Mouse (Mus musculus) kidney, embryonic 16.5 days (tissue): Measurements from ENCODE around the gene Traf6. TPM values are rescaled to one million over a fixed set of nuclear protein-coding genes. Genes with fewer than 3 reads are reported as not detected.

ENCODE experiments used
- ATAC-seq: fragments of 200-750 bp; cut with Nextera tagmentation; 2 replicates; pipeline ENCODE4 v1.8.0; 2017; ENCODE audit warnings: moderate TSS enrichment; ENCODE audit not compliant: low FRiP score, low TSS enrichment
- H3K27ac ChIP-seq: fragments of 300-500 bp; sonication (generic); 2 replicates; pipeline ENCODE4 v1.5.1; 2014; ENCODE audit warnings: low read length
- H3K27me3 ChIP-seq: fragments of 300-500 bp; sonication (generic); 2 replicates; pipeline ENCODE4 v1.6.1; 2014; ENCODE audit warnings: low read length, control low read depth, mixed read lengths; ENCODE audit not compliant: insufficient read depth
- H3K36me3 ChIP-seq: fragments of 300-500 bp; sonication (generic); 2 replicates; pipeline ENCODE4 v1.6.1; 2014; ENCODE audit warnings: low read length, control low read depth, mixed read lengths; ENCODE audit not compliant: insufficient read depth
- H3K4me1 ChIP-seq: fragments of 300-500 bp; sonication (generic); 2 replicates; pipeline ENCODE4 v1.6.1; 2014; ENCODE audit warnings: low read length, control low read depth, mixed read lengths; ENCODE audit not compliant: insufficient read depth
- H3K4me2 ChIP-seq: fragments of 300-500 bp; sonication (generic); replicated peaks from 2 replicates; pipeline ENCODE4 v1.6.1; 2014; ENCODE audit warnings: low read depth, low read length
- H3K4me3 ChIP-seq: fragments of 300-500 bp; sonication (generic); 2 replicates; pipeline ENCODE4 v1.5.1; 2014; ENCODE audit warnings: mild to moderate bottlenecking, low read length
- H3K9ac ChIP-seq: fragments of 300-500 bp; sonication (generic); replicated peaks from 2 replicates; pipeline ENCODE4 v1.6.1; 2014; ENCODE audit warnings: low read length
- H3K9me3 ChIP-seq: fragments of 300-500 bp; sonication (generic); 2 replicates; pipeline ENCODE4 v1.6.1; 2016; ENCODE audit warnings: low read length, control low read depth
- WGBS: fragments of 180-500 bp; shearing (Covaris S2); extraction: QIAGEN DNeasy Blood & Tissue Kit; methylation state at CpG from one replicate; pipeline ENCODE4 v1.1.7; 2014; 5-methylcytosine and 5-hydroxymethylcytosine counted together
- polyA plus RNA-seq: library from polyadenylated mRNA; unstranded; fragments of >200 nt; fragmentation: Nextera tagmentation; extraction: Ambion mirVana; gene quantifications from 2 replicates; pipeline ENCODE4 v1.2.1, GENCODE M21; 2015

Gene Traf6
- polyA plus RNA-seq, 1 experiment from 2014 or later = 10.4 TPM

GRCm38 (mm10) chr2:101722370-101723332, 44.4 kb downstream of the Traf6 start:
- H3K9ac ChIP-seq = no peak overlapping the region
- peak overlapping the region; percentile 9; the same call in 1 of the 2 replicates for H3K27ac ChIP-seq
- peaks cover 24% of the 10 kb centered on the region for H3K36me3 ChIP-seq
- H3K9me3 ChIP-seq = no peaks in the 10 kb centered on the region
- H3K4me1 ChIP-seq = no peaks in the 10 kb centered on the region
- peak; percentile 37; the same call in 1 of the 2 replicates for ATAC-seq
- no peaks in the 10 kb centered on the region for H3K27me3 ChIP-seq
- no peak overlapping the region for H3K4me3 ChIP-seq
- H3K4me2 ChIP-seq = no peak overlapping the region
- WGBS = 59% methylated on average over 8 of the region's 8 CpGs

- Histone ChIP-seq H3K4me3 (no peak overlapping the region), H3K9ac (no peak overlapping the region), H3K4me1 (no peaks in the 10 kb centered on the region), H3K36me3 (peaks cover 24% of the 10 kb centered on the region), H3K27ac (no peak overlapping the region), H3K27me3 (no peaks in the 10 kb centered on the region), H3K4me2 (no peak overlapping the region), H3K9me3 (no peaks in the 10 kb centered on the region)
- no peak for ATAC-seq
- WGBS = 72% methylated on average over 10 of the region's 10 CpGs
Observed at GRCm38 (mm10) chr2:101723333-101723881, 45.2 kb downstream of the Traf6 start.

GRCm38 (mm10) chr2:101727787-101728186, 49.6 kb downstream of the Traf6 start:
- Histone ChIP-seq H3K27ac (no peak overlapping the region), H3K27me3 (no peaks in the 10 kb centered on the region), H3K9me3 (no peaks in the 10 kb centered on the region), H3K9ac (no peak overlapping the region), H3K36me3 (peaks cover 26% of the 10 kb centered on the region), H3K4me3 (no peak overlapping the region), H3K4me2 (no peak overlapping the region), H3K4me1 (no peaks in the 10 kb centered on the region)
- no peak for ATAC-seq

- ATAC-seq = no peak
- Histone ChIP-seq H3K9me3 (no peaks in the 10 kb centered on the region), H3K4me1 (no peaks in the 10 kb centered on the region), H3K9ac (no peak overlapping the region), H3K36me3 (peaks cover 32% of the 10 kb centered on the region), H3K27ac (no peak overlapping the region), H3K4me3 (no peak overlapping the region), H3K27me3 (no peaks in the 10 kb centered on the region), H3K4me2 (no peak overlapping the region)
- 65% methylated on average over 1 of the region's 1 CpGs for WGBS
Observed at GRCm38 (mm10) chr2:101729472-101729871, 51.2 kb downstream of the Traf6 start.

GRCm38 (mm10) chr2:101730972-101731371, 52.7 kb downstream of the Traf6 start:
- H3K9ac ChIP-seq = no peak overlapping the region
- no peak overlapping the region for H3K4me2 ChIP-seq
- H3K36me3 ChIP-seq = peaks cover 37% of the 10 kb centered on the region
- H3K27ac ChIP-seq = no peak overlapping the region
- no peak for ATAC-seq
- no peaks in the 10 kb centered on the region for H3K27me3 ChIP-seq
- no peaks in the 10 kb centered on the region for H3K4me1 ChIP-seq
- H3K9me3 ChIP-seq = no peaks in the 10 kb centered on the region
- no peak overlapping the region for H3K4me3 ChIP-seq

- H3K27ac ChIP-seq = no peak overlapping the region
- peaks cover 37% of the 10 kb centered on the region for H3K36me3 ChIP-seq
- no peaks in the 10 kb centered on the region for H3K27me3 ChIP-seq
- WGBS = 93% methylated on average over 10 of the region's 10 CpGs
- H3K9ac ChIP-seq = no peak overlapping the region
- H3K4me2 ChIP-seq = no peak overlapping the region
- H3K9me3 ChIP-seq = no peaks in the 10 kb centered on the region
- H3K4me1 ChIP-seq = no peaks in the 10 kb centered on the region
- no peak for ATAC-seq
- no peak overlapping the region for H3K4me3 ChIP-seq
Observed at GRCm38 (mm10) chr2:101732777-101733210, 54.6 kb downstream of the Traf6 start.

- peaks cover 34% of the 10 kb centered on the region for H3K36me3 ChIP-seq
- 61% methylated on average over 3 of the region's 3 CpGs for WGBS
- H3K9me3 ChIP-seq = no peaks in the 10 kb centered on the region
- no peak overlapping the region for H3K4me2 ChIP-seq
- H3K27ac ChIP-seq = no peak overlapping the region
- H3K4me3 ChIP-seq = no peak overlapping the region
- ATAC-seq = 0 out of 2 replicates have a peak, but pooled peaks have one; percentile 28
- H3K9ac ChIP-seq = no peak overlapping the region
- H3K27me3 ChIP-seq = no peaks in the 10 kb centered on the region
- H3K4me1 ChIP-seq = no peaks in the 10 kb centered on the region
Observed at GRCm38 (mm10) chr2:101733564-101733963, 55.3 kb downstream of the Traf6 start.

- H3K27ac ChIP-seq = no peak overlapping the region
- H3K27me3 ChIP-seq = no peaks in the 10 kb centered on the region
- ATAC-seq = no peak
- WGBS = 84% methylated on average over 5 of the region's 5 CpGs
- H3K4me3 ChIP-seq = no peak overlapping the region
- no peaks in the 10 kb centered on the region for H3K4me1 ChIP-seq
- peaks cover 20% of the 10 kb centered on the region for H3K36me3 ChIP-seq
- H3K9me3 ChIP-seq = no peaks in the 10 kb centered on the region
- no peak overlapping the region for H3K4me2 ChIP-seq
- no peak overlapping the region for H3K9ac ChIP-seq
Observed at GRCm38 (mm10) chr2:101739914-101740313, 61.7 kb downstream of the Traf6 start.

- Histone ChIP-seq H3K9ac (no peak overlapping the region), H3K4me2 (no peak overlapping the region), H3K4me1 (no peaks in the 10 kb centered on the region), H3K36me3 (peaks cover 17% of the 10 kb centered on the region), H3K27me3 (no peaks in the 10 kb centered on the region), H3K4me3 (no peak overlapping the region), H3K27ac (no peak overlapping the region), H3K9me3 (no peaks in the 10 kb centered on the region)
- WGBS = 72% methylated on average over 8 of the region's 8 CpGs
- no peak for ATAC-seq
Observed at GRCm38 (mm10) chr2:101741653-101742052, 63.4 kb downstream of the Traf6 start.
